Mouse (Mus musculus): ENCODE results near the gene Mga.

GRCm38 (mm10) chr2:119995391-119996281 lies 98.6 kb downstream of the Mga start:
- no peak for TF ChIP-seq CTCF (conservative IDR thresholded peaks at IDR 0.05 in 1 of 2, IDR thresholded peaks at IDR 0.05 in 1 of 2; ENCODE audit: low read depth in 2 of 2, low read length in 2 of 2)
- TF ChIP-seq UBTF (IDR thresholded peaks at IDR 0.05; ENCODE audit: low read depth, low read length) = no peak
- no peak for TF ChIP-seq MAX (IDR thresholded peaks at IDR 0.05; ENCODE audit: low read length)
- no peak for TF ChIP-seq POLR2AphosphoS2 (IDR thresholded peaks at IDR 0.05; ENCODE audit: low read depth, low read length)
- TF ChIP-seq POLR2A (IDR thresholded peaks at IDR 0.05; ENCODE audit: low read depth, low read length) = no peak
- no peak for TF ChIP-seq JUN (IDR thresholded peaks at IDR 0.05; ENCODE audit: insufficient read depth, low read depth, low read length)
- no peak for TF ChIP-seq EP300 (IDR thresholded peaks at IDR 0.05; ENCODE audit: low read length)
- TF ChIP-seq ZC3H11A (IDR thresholded peaks at IDR 0.05; ENCODE audit: low read depth, low read length) = no peak
- TF ChIP-seq MEF2A (IDR thresholded peaks at IDR 0.05; ENCODE audit: borderline replicate concordance, low read depth, low read length) = no peak
- no peak for TF ChIP-seq MYC (IDR thresholded peaks at IDR 0.05; ENCODE audit: low read depth, low read length)
- no peak for TF ChIP-seq RCOR1 (conservative IDR thresholded peaks at IDR 0.05; ENCODE audit: low read depth, low read length)
- TF ChIP-seq SIN3A (IDR thresholded peaks at IDR 0.05; ENCODE audit: low read length) = no peak
